Mouse (Mus musculus): ENCODE data around the gene Cyb5r2.

GRCm38 (mm10) chr7:107778216-107778615, 20.4 kb upstream of the Cyb5r2 start:
- TF ChIP-seq NELFE (IDR thresholded peaks at IDR 0.05; ENCODE audit: low read depth, low read length): no peak
- no peak for TF ChIP-seq SMC3 (IDR thresholded peaks at IDR 0.05; ENCODE audit: low read depth, low read length)
